21 mouse cellular contexts compared by ENCODE assay signal in genomic region chr3:50388786-50389185, GRCm38 (mm10). TPM values are rescaled to one million over a fixed set of nuclear protein-coding genes. Genes with fewer than 3 reads are reported as not detected.
DNase-seq lines count a peak whose midpoint lies in the region; ATAC-seq and TF ChIP-seq lines count a peak whose summit lies in the region.
"Had no signal": no experiment of that assay in that cellular context is flagged by ENCODE, and none has a peak within 500 bp of the region (broad histone marks: within the 10 kb centered on the region; RNA-seq: fewer than 3 reads in every experiment).

No protein-coding gene starts in this region.

- 88% methylated on average over 6 of the region's 6 CpGs for WGBS in forebrain, embryonic 10.5 days
- WGBS in forebrain, embryonic 13.5 days: 90% methylated on average over 6 of the region's 6 CpGs

- DNase-seq in forebrain, embryonic 10.5 days (ENCODE audit: extremely low spot score, low spot score): no peak
- DNase-seq in testis, postnatal 10 days (ENCODE audit: low spot score): no peak
- DNase-seq in retina, embryonic 14.5 days (ENCODE audit: low spot score): peak; percentile 59
- DNase-seq in heart, postnatal 10 days: no peak
- DNase-seq in c-Kit-positive CD71-positive TER-119-positive erythroid progenitor cells, embryonic 14.5 days (ENCODE audit: low spot score): no peak
- DNase-seq: B cell, adult 2 months; cerebellum, adult 2 months; cerebellum, postnatal 10 days; heart, adult 18-20 months had no signal

- no peak overlapping the region for H3K4me3 ChIP-seq in forebrain, embryonic 10.5 days
- no peak overlapping the region for H3K4me3 ChIP-seq in forebrain, embryonic 13.5 days
- H3K4me3 ChIP-seq in testis, adult 2 months (ENCODE audit: control insufficient read depth, low read depth, low read length): no peak overlapping the region
- H3K4me3 ChIP-seq: embryonic facial prominence, embryonic 12.5 days; heart, embryonic 15.5 days; hindbrain, embryonic 15.5 days had no signal

- 0 out of 2 replicates have a peak, but pooled peaks cover 4% of the 10 kb centered on the region for H3K27me3 ChIP-seq in forebrain, embryonic 10.5 days (ENCODE audit: poor library complexity, severe bottlenecking)
- H3K27me3 ChIP-seq in forebrain, embryonic 13.5 days: no peaks in the 10 kb centered on the region
- no peaks in the 10 kb centered on the region for H3K27me3 ChIP-seq in testis, adult 2 months (ENCODE audit: control insufficient read depth, insufficient read depth, low read length)
- H3K27me3 ChIP-seq: embryonic facial prominence, embryonic 12.5 days; heart, embryonic 15.5 days; hindbrain, embryonic 15.5 days had no signal

- intact Hi-C loops in heart, postnatal 10 days (cut with DNase I): no loop called here

- H3K4me2 ChIP-seq in forebrain, embryonic 13.5 days: no peak overlapping the region
- H3K4me2 ChIP-seq: embryonic facial prominence, embryonic 12.5 days; heart, embryonic 11.5 days; heart, embryonic 15.5 days; hindbrain, embryonic 15.5 days had no signal

- ATAC-seq in forebrain, embryonic 13.5 days: no peak
- ATAC-seq: activated CD4-positive, CD25-positive, alpha-beta regulatory T cell, adult 4 months; CD4-positive, CD25-positive, alpha-beta regulatory T cell, adult 4 months; forebrain, embryonic 14.5 days; inflammation-experienced regulatory T-cells, adult 6 months; intestine, postnatal 0 days had no signal

- no peak for TF ChIP-seq POLR2A in testis, adult 2 months (IDR thresholded peaks at IDR 0.05; ENCODE audit: control insufficient read depth, low read depth, low read length)

- no peak for TF ChIP-seq CTCF in testis, adult 2 months (IDR thresholded peaks at IDR 0.05; ENCODE audit: control insufficient read depth, insufficient read depth, insufficient replicate concordance, low read depth, low read length)

- peak overlapping the region; percentile 71; the same call in 1 of the 2 replicates for H3K27ac ChIP-seq in forebrain, embryonic 10.5 days
- H3K27ac ChIP-seq in forebrain, embryonic 13.5 days: no peak overlapping the region
- H3K27ac ChIP-seq in testis, adult 2 months (ENCODE audit: control insufficient read depth, insufficient read depth, low read depth, low read length): peak overlapping the region; percentile 32; the same call in 1 of the 2 replicates
- H3K27ac ChIP-seq: embryonic facial prominence, embryonic 12.5 days; heart, embryonic 15.5 days; hindbrain, embryonic 15.5 days had no signal

- H3K36me3 ChIP-seq in forebrain, embryonic 10.5 days (replicated peaks): no peaks in the 10 kb centered on the region
- no peaks in the 10 kb centered on the region for H3K36me3 ChIP-seq in forebrain, embryonic 13.5 days (ENCODE audit: poor library complexity, severe bottlenecking)
- no peaks in the 10 kb centered on the region for H3K36me3 ChIP-seq in testis, adult 2 months (ENCODE audit: control insufficient read depth, insufficient read depth, low read length)
- H3K36me3 ChIP-seq: embryonic facial prominence, embryonic 12.5 days; G1E; heart, embryonic 15.5 days; hindbrain, embryonic 15.5 days had no signal

- H3K4me1 ChIP-seq in forebrain, embryonic 10.5 days: peaks cover 29% of the 10 kb centered on the region
- peaks cover 8% of the 10 kb centered on the region for H3K4me1 ChIP-seq in forebrain, embryonic 13.5 days
- peaks cover 3% of the 10 kb centered on the region; the same call in 1 of the 2 replicates for H3K4me1 ChIP-seq in testis, adult 2 months (ENCODE audit: control insufficient read depth, insufficient read depth, low read length)
- H3K4me1 ChIP-seq: heart, embryonic 15.5 days had no signal

- peaks cover 4% of the 10 kb centered on the region for H3K9me3 ChIP-seq in forebrain, embryonic 10.5 days
- H3K9me3 ChIP-seq in forebrain, embryonic 13.5 days (replicated peaks): 0 out of 2 replicates have a peak, but pooled peaks cover 4% of the 10 kb centered on the region
- H3K9me3 ChIP-seq: embryonic facial prominence, embryonic 12.5 days; heart, embryonic 15.5 days; hindbrain, embryonic 15.5 days had no signal

- no peak overlapping the region for H3K9ac ChIP-seq in forebrain, embryonic 13.5 days
- H3K9ac ChIP-seq: embryonic facial prominence, embryonic 12.5 days; heart, embryonic 15.5 days; hindbrain, embryonic 15.5 days had no signal

RNA-seq across cellular contexts. Expression of gene Slc7a11, which starts 54.6 kb away (rescaled TPM):
- 1.1 and 1.3 TPM in 2 replicates for polyA plus RNA-seq in forebrain, embryonic 10.5 days (2016; fragmentation: Nextera tagmentation; extraction: Ambion mirVana)
- polyA plus RNA-seq in forebrain, embryonic 13.5 days (2015; fragmentation: Nextera tagmentation; extraction: Ambion mirVana): 1.8 TPM in 2 replicates
- 3.0 TPM in 2 replicates for polyA plus RNA-seq in testis, adult 2 months (2012; rRNA removed)
- under 1 TPM; 0.20 to 0.50 TPM for total RNA-seq in heart, postnatal 10 days (2021)
